ENCODE assay signal across 9 mouse cellular contexts in the genomic region with DNA sequence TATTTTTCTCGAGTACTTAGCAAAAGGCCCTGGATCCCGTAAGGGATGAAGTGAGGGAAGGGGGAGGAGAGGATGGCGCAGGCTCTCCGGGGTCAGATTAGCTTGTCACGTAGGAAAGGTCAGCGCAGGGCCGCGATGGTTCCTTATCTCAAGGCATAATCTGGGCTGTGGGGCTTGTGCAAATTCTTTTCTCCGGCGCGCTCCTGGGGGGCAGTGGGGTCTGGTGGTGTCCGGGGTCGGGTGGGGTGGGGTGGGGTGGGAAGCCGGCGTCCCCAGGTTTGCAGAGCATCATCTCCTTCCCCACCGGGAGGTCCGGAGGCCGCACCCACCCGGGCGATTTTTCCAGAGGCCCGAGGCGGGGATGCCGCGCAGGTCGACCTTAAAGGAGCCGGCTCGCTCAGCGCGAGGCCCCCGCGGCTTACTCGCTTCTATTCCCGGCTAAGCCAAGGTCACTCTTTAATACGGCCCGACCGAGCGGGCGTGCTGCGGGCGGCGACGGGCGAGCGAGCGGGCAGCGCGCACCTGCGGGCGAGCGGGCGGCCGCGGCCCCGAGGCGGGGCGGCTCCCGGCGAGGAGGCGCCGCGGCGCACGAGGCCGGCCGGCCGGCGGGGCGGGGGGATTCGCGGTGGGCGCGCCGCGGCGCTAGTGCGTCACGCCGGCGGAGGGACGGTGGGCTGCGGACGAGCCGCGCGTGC. TPM values are rescaled to one million over a fixed set of nuclear protein-coding genes. Genes with fewer than 3 reads are reported as not detected.
DNase-seq lines count a peak whose midpoint lies in the region; ATAC-seq and TF ChIP-seq lines count a peak whose summit lies in the region.
"Had no signal": no experiment of that assay in that cellular context is flagged by ENCODE, and none has a peak within 500 bp of the region (broad histone marks: within the 10 kb centered on the region; RNA-seq: fewer than 3 reads in every experiment).

No protein-coding gene starts in this region.

- H3K27me3 ChIP-seq in forebrain, embryonic 16.5 days (replicated peaks; ENCODE audit: control insufficient read depth, insufficient read depth, low read length) = peaks cover 15% of the 10 kb centered on the region
- peaks cover 3% of the 10 kb centered on the region for H3K27me3 ChIP-seq in midbrain, embryonic 16.5 days (ENCODE audit: control insufficient read depth, insufficient read depth, low read depth, low read length)

- intact Hi-C loops in left cerebral cortex, adult 2 months (cut with DNase I) = loop anchor here (5.0 kb wide), 1 partner anchor 144 kb away; no protein-coding TSS in a partner anchor

- H3K27ac ChIP-seq in left cerebral cortex, adult 2 months = peak overlapping the region; percentile 93
- H3K27ac ChIP-seq in forebrain, embryonic 16.5 days (ENCODE audit: low read length) = peak overlapping the region; percentile 82
- peak overlapping the region; percentile 97 for H3K27ac ChIP-seq in midbrain, embryonic 16.5 days (ENCODE audit: low read length)

- DNase-seq in left cerebral cortex, adult 2 months (ENCODE audit: extremely low spot score in 1 of 2, low spot score in 2 of 2) = peak; percentile 43 to 46
- no peak for DNase-seq in left cerebral cortex, adult 11 months (ENCODE audit: low spot score)
- DNase-seq in cerebellum, adult 11-12 months = peak; percentile 40
- DNase-seq in kidney, postnatal 14 days = peak; percentile 12
- no peak for DNase-seq in spleen, postnatal 36 days (ENCODE audit: low spot score in 2 of 2)
- DNase-seq in lung, adult 18-20 months = no peak

- H3K4me2 ChIP-seq in forebrain, embryonic 16.5 days (ENCODE audit: low read length) = peak overlapping the region; percentile 82
- H3K4me2 ChIP-seq in midbrain, embryonic 16.5 days (ENCODE audit: low read length) = peak overlapping the region; percentile 64

- peaks cover 2% of the 10 kb centered on the region; the same call in 1 of the 2 replicates for H3K4me1 ChIP-seq in forebrain, embryonic 16.5 days (replicated peaks; ENCODE audit: control insufficient read depth, insufficient read depth, low read length)
- H3K4me1 ChIP-seq in midbrain, embryonic 16.5 days (ENCODE audit: control insufficient read depth, insufficient read depth, low read length) = peaks cover 12% of the 10 kb centered on the region

- peak overlapping the region; percentile 90 for H3K9ac ChIP-seq in forebrain, embryonic 16.5 days (replicated peaks; ENCODE audit: low read depth, low read length)
- H3K9ac ChIP-seq in midbrain, embryonic 16.5 days (ENCODE audit: low read depth, low read length) = peak overlapping the region; percentile 97

- TF ChIP-seq CTCF in left cerebral cortex, adult 2 months (IDR thresholded peaks at IDR 0.05) = no peak

- no peaks in the 10 kb centered on the region for H3K36me3 ChIP-seq in forebrain, embryonic 16.5 days (ENCODE audit: control insufficient read depth, insufficient read depth)
- H3K36me3 ChIP-seq in midbrain, embryonic 16.5 days (ENCODE audit: control insufficient read depth, insufficient read depth, low read length) = no peaks in the 10 kb centered on the region

- H3K9me3 ChIP-seq in forebrain, embryonic 16.5 days (ENCODE audit: control insufficient read depth, low read length) = no peaks in the 10 kb centered on the region
- no peaks in the 10 kb centered on the region for H3K9me3 ChIP-seq in midbrain, embryonic 16.5 days (replicated peaks; ENCODE audit: control insufficient read depth, low read length, poor library complexity, severe bottlenecking)

- H3K4me3 ChIP-seq in left cerebral cortex, adult 2 months = peak overlapping the region; percentile 67
- H3K4me3 ChIP-seq in forebrain, embryonic 16.5 days (replicated peaks; ENCODE audit: low read length) = peak overlapping the region; percentile 90
- peak overlapping the region; percentile 88 for H3K4me3 ChIP-seq in midbrain, embryonic 16.5 days (ENCODE audit: low read depth, low read length)

- peak; percentile 85 for ATAC-seq in forebrain, embryonic 16.5 days
- ATAC-seq in midbrain, embryonic 16.5 days = peak; percentile 91

- under 1% methylated on average over 63 of the region's 85 CpGs for WGBS in forebrain, embryonic 16.5 days
- under 1% methylated on average over 39 of the region's 85 CpGs for WGBS in midbrain, embryonic 16.5 days

RNA-seq across cellular contexts. Expression of a gene that starts 4.0 kb away (rescaled TPM):
- 10 to 100 TPM; 46.2 to 48.1 TPM for total RNA-seq in left cerebral cortex, adult 2 months (2021)
- 18.3 and 20.9 TPM in 2 replicates for polyA plus RNA-seq in forebrain, embryonic 16.5 days (2015; fragmentation: Nextera tagmentation; extraction: Ambion mirVana)
- 36.6 and 38.2 TPM in 2 replicates for polyA plus RNA-seq in midbrain, embryonic 16.5 days (2015; fragmentation: Nextera tagmentation; extraction: Ambion mirVana)

RNA-seq across cellular contexts. Expression of a gene that starts 28.0 kb away (rescaled TPM):
- total RNA-seq in left cerebral cortex, adult 2 months (2021) = 1 to 10 TPM in 1 of 2 experiments, under 1 TPM in 1; 0.36 to 3.0 TPM
- polyA plus RNA-seq in forebrain, embryonic 16.5 days (2015; fragmentation: Nextera tagmentation; extraction: Ambion mirVana) = 0.73 and 1.1 TPM in 2 replicates
- 0.61 and 0.67 TPM in 2 replicates for polyA plus RNA-seq in midbrain, embryonic 16.5 days (2015; fragmentation: Nextera tagmentation; extraction: Ambion mirVana)

RNA-seq across cellular contexts. Expression of a gene that starts 36.9 kb away (rescaled TPM):
- not detected for total RNA-seq in left cerebral cortex, adult 2 months (2021)
- not detected in 2 replicates for polyA plus RNA-seq in forebrain, embryonic 16.5 days (2015; fragmentation: Nextera tagmentation; extraction: Ambion mirVana)
- not detected in 2 replicates for polyA plus RNA-seq in midbrain, embryonic 16.5 days (2015; fragmentation: Nextera tagmentation; extraction: Ambion mirVana)
- total RNA-seq: adrenal gland, adult 18-20 months had no signal

Comparison
In these comparisons a context has a peak if more than half of its experiments do, and no peak if none do; other contexts are left out.
1. DNase-seq: peak in left cerebral cortex, adult 2 months (2 of 2), cerebellum, adult 11-12 months (single experiment) and kidney, postnatal 14 days (single experiment); none in left cerebral cortex, adult 11 months (single experiment), spleen, postnatal 36 days (0 of 2) and lung, adult 18-20 months (0 of 2).
2. Peak in every context shown above with its lines, with median percentiles within 50 percentile points of each other: H3K27ac ChIP-seq and H3K4me3 ChIP-seq.